Mouse (Mus musculus): Measurements from ENCODE around the gene Cbl. TPM values are rescaled to one million over a fixed set of nuclear protein-coding genes. Genes with fewer than 3 reads are reported as not detected.

The Cbl gene
- polyA plus RNA-seq, 1 experiment from 2014 or later: 15.5 TPM

DNA sequence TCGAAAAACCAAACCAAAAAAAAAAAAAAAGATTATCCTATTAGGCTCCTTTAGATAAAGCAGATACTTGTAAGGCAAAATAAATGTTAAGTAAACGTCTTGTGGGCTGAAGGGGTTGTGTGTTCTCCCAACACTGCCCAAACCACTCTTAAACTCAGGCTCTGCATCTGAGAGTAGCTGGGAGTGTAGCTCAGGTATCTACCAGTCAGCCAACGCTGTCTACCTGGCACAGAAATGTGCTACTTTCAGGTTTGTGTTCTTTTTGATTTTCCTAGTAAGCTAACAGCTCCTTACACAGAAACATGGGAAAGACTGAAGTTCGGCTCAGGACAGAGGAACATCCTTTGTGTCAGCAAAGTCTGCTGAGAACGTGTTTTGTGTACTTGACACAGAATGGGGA is 101.6 kb downstream of the Cbl start:
- 38% methylated on average over 5 of the region's 5 CpGs for WGBS
- H3K9ac ChIP-seq (ENCODE audit: low read length): no peak overlapping the region
- no peak for ATAC-seq (ENCODE audit: low read depth)
- no peak overlapping the region for H3K4me3 ChIP-seq (ENCODE audit: low read length)
- no peaks in the 10 kb centered on the region for H3K9me3 ChIP-seq (ENCODE audit: control insufficient read depth, low read length)
- H3K36me3 ChIP-seq (ENCODE audit: control insufficient read depth, insufficient read depth, low read length): no peaks in the 10 kb centered on the region
- peak overlapping the region; percentile 93 for H3K27ac ChIP-seq (ENCODE audit: low read length)
- peaks cover 58% of the 10 kb centered on the region for H3K4me1 ChIP-seq (replicated peaks; ENCODE audit: control insufficient read depth, insufficient read depth, low read length)
- peaks cover 7% of the 10 kb centered on the region for H3K27me3 ChIP-seq (ENCODE audit: control insufficient read depth, insufficient read depth, low read depth, low read length)
- no peak overlapping the region for H3K4me2 ChIP-seq (ENCODE audit: low read depth, low read length)

DNA sequence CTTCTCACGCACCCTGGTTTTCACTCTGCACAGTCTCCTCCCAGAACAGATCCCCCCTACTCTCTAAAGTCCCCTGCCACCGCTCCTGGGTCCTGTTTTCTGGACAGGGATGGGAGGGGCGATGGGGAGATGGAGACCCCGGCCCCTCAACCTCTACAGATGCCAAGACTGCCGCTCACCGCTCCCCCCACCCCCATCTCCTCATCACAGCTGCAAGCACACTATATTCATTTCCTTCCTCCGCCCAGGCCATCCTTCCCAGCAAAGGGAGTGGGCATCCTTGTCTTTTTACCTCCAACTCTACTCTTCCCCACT is 102.6 kb downstream of the Cbl start:
- peak overlapping the region; percentile 31; the same call in 1 of the 2 replicates for H3K9ac ChIP-seq (ENCODE audit: low read length)
- peaks cover 7% of the 10 kb centered on the region for H3K27me3 ChIP-seq (ENCODE audit: control insufficient read depth, insufficient read depth, low read depth, low read length)
- peaks cover 56% of the 10 kb centered on the region for H3K4me1 ChIP-seq (replicated peaks; ENCODE audit: control insufficient read depth, insufficient read depth, low read length)
- peak overlapping the region; percentile 93 for H3K27ac ChIP-seq (ENCODE audit: low read length)
- H3K9me3 ChIP-seq (ENCODE audit: control insufficient read depth, low read length): no peaks in the 10 kb centered on the region
- 41% methylated on average over 7 of the region's 7 CpGs for WGBS
- ATAC-seq (ENCODE audit: low read depth): no peak
- H3K4me3 ChIP-seq (ENCODE audit: low read length): peak overlapping the region; percentile 19; the same call in 1 of the 2 replicates
- peak overlapping the region; percentile 82 for H3K4me2 ChIP-seq (ENCODE audit: low read depth, low read length)
- no peaks in the 10 kb centered on the region for H3K36me3 ChIP-seq (ENCODE audit: control insufficient read depth, insufficient read depth, low read length)

DNA sequence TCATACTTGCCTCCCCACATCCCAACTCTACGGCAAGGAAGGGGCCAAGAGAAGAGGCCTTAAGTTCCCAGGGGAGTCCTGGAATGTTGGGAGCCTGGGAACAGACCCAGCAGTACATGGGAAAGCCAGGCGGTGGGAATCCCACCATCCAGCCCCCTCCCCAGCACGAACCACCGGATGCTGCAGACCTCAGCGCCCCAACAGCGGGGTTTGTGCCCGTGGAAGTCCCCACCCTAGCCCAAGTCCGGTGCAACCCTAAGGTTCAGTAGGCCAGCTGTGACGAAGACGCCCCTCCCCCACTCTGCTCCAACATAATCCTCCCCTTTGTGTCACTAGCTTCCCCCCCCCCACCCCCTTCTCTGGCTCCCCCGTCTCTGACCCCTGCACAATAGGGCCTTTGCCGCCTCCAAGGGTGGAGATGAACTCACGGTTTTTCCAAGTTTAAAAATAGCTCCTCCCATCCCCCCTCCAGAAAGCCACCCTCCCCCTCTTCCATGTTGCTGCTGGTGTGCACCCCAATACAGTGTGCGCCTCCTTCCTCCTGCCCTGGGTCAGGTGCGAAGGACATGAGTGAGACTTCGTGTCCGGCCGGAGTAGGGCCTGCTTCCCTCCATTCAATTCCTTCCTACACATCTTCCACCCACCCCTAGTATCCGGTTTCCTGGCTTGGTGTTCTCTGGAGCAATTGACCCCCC is 103.1 kb downstream of the Cbl start:
- peak overlapping the region; percentile 70 for H3K9ac ChIP-seq (ENCODE audit: low read length)
- ATAC-seq (ENCODE audit: low read depth): peak; percentile 45
- peak overlapping the region; percentile 50 for H3K4me3 ChIP-seq (ENCODE audit: low read length)
- peaks cover 53% of the 10 kb centered on the region for H3K4me1 ChIP-seq (replicated peaks; ENCODE audit: control insufficient read depth, insufficient read depth, low read length)
- H3K9me3 ChIP-seq (ENCODE audit: control insufficient read depth, low read length): no peaks in the 10 kb centered on the region
- H3K27me3 ChIP-seq (ENCODE audit: control insufficient read depth, insufficient read depth, low read depth, low read length): peaks cover 7% of the 10 kb centered on the region
- 22% methylated on average over 19 of the region's 19 CpGs for WGBS
- peak overlapping the region; percentile 93 for H3K27ac ChIP-seq (ENCODE audit: low read length)
- peak overlapping the region; percentile 82 for H3K4me2 ChIP-seq (ENCODE audit: low read depth, low read length)
- H3K36me3 ChIP-seq (ENCODE audit: control insufficient read depth, insufficient read depth, low read length): no peaks in the 10 kb centered on the region

DNA sequence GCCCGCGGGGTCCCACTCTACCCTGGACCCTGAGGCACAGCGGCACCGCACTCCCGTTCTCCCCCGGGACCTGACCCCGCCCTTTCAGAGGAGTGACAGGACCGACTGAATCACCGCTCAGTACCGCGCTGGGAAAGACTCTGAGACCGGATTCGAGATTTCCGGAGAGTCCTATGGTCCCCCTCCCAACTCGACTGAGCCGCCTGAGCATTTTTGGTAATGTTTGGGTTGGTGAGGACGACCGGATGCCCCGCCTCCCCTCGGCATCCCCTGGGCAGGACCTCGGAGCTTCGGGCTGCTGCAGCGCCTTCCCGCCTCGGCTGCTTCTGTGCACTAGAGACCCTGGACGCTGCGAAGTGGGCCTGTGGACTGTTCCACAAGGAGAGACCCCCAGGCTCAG is 103.8 kb downstream of the Cbl start:
- H3K4me1 ChIP-seq (replicated peaks; ENCODE audit: control insufficient read depth, insufficient read depth, low read length): peaks cover 52% of the 10 kb centered on the region
- H3K36me3 ChIP-seq (ENCODE audit: control insufficient read depth, insufficient read depth, low read length): no peaks in the 10 kb centered on the region
- peak overlapping the region; percentile 82 for H3K4me2 ChIP-seq (ENCODE audit: low read depth, low read length)
- H3K4me3 ChIP-seq (ENCODE audit: low read length): peak overlapping the region; percentile 50
- peak; percentile 74 for ATAC-seq (ENCODE audit: low read depth)
- peak overlapping the region; percentile 70 for H3K9ac ChIP-seq (ENCODE audit: low read length)
- H3K27ac ChIP-seq (ENCODE audit: low read length): peak overlapping the region; percentile 93
- under 1% methylated on average over 27 of the region's 27 CpGs for WGBS
- peaks cover 7% of the 10 kb centered on the region for H3K27me3 ChIP-seq (ENCODE audit: control insufficient read depth, insufficient read depth, low read depth, low read length)
- no peaks in the 10 kb centered on the region for H3K9me3 ChIP-seq (ENCODE audit: control insufficient read depth, low read length)

DNA sequence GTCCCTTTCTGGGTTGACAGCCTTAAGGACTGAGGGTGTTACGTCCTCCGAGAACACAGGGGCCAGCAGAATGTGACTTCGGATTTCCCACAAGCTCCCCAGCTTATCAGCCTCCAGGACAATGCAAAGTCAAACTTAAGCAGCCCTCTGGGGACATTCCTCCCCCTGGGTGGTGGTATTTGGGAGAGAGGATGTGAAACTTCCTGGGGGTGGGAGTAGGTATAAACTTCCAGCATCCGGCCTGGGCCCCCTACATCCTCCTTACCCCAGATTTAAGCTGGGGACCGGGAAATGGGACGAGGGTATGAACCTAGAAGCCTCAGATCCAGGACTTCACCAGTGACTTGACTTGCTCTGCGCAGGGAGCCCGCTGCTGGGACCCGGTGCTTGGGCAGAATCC is 104.2 kb downstream of the Cbl start:
- Histone ChIP-seq H3K27ac (ENCODE audit: low read length) (peak overlapping the region; percentile 93), H3K9ac (ENCODE audit: low read length) (peak overlapping the region; percentile 70), H3K9me3 (ENCODE audit: control insufficient read depth, low read length) (no peaks in the 10 kb centered on the region), H3K4me3 (ENCODE audit: low read length) (peak overlapping the region; percentile 50), H3K4me2 (ENCODE audit: low read depth, low read length) (peak overlapping the region; percentile 82), H3K27me3 (ENCODE audit: control insufficient read depth, insufficient read depth, low read depth, low read length) (peaks cover 7% of the 10 kb centered on the region), H3K4me1 (replicated peaks; ENCODE audit: control insufficient read depth, insufficient read depth, low read length) (peaks cover 51% of the 10 kb centered on the region), H3K36me3 (ENCODE audit: control insufficient read depth, insufficient read depth, low read length) (no peaks in the 10 kb centered on the region)
- ATAC-seq (ENCODE audit: low read depth): peak; percentile 20
- WGBS: 2% methylated on average over 9 of the region's 9 CpGs

DNA sequence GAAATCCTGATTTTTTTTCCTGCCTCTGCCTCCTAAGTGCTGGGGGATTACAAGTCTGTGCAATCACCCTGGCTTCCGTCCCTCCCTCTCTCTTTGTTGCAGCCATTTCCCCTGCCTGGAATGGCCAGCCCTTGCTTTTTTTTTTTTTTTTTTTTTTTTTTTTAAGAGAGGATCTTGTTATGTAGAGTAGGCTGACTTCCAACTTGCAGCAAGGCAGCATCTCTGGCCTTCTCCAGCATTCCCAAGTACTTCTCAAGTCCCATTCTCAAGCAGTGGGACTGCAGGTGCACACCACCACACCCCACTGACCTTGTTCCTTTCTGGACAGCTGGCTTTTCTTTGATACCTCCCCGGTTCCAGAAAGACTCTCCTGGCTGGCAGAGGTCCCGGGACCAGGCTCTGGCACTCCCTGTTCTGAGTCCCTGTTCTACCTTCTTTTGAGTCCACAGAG is 106.5 kb downstream of the Cbl start:
- Histone ChIP-seq H3K4me1 (replicated peaks; ENCODE audit: control insufficient read depth, insufficient read depth, low read length) (peaks cover 39% of the 10 kb centered on the region), H3K4me2 (ENCODE audit: low read depth, low read length) (no peak overlapping the region), H3K4me3 (ENCODE audit: low read length) (no peak overlapping the region), H3K36me3 (ENCODE audit: control insufficient read depth, insufficient read depth, low read length) (no peaks in the 10 kb centered on the region), H3K9me3 (ENCODE audit: control insufficient read depth, low read length) (no peaks in the 10 kb centered on the region), H3K27ac (ENCODE audit: low read length) (peak overlapping the region; percentile 65), H3K27me3 (ENCODE audit: control insufficient read depth, insufficient read depth, low read depth, low read length) (no peaks in the 10 kb centered on the region), H3K9ac (ENCODE audit: low read length) (peak overlapping the region; percentile 35; the same call in 1 of the 2 replicates)
- 38% methylated on average over 3 of the region's 3 CpGs for WGBS
- ATAC-seq (ENCODE audit: low read depth): no peak

DNA sequence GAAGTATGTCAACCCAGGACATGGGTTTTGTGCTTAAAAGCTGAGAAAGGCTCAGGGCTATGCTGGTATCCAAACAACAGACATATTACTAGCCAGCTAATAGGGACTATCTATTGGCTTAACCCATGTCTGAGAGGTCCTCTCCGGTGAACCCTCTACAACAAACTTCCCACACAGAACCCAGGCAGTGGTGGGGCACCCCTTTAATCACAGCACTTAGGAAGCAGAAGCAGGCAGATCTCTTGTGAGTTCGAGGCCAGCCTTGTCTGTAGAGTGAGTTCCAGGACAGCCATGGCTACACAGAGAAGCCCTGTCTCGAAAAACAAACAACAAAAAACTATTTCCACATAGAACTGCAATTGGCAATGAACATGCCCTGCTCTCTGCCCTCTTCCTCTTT is 107.1 kb downstream of the Cbl start:
- no peaks in the 10 kb centered on the region for H3K36me3 ChIP-seq (ENCODE audit: control insufficient read depth, insufficient read depth, low read length)
- 82% methylated on average over 3 of the region's 3 CpGs for WGBS
- H3K4me2 ChIP-seq (ENCODE audit: low read depth, low read length): no peak overlapping the region
- no peak for ATAC-seq (ENCODE audit: low read depth)
- no peak overlapping the region for H3K4me3 ChIP-seq (ENCODE audit: low read length)
- peak overlapping the region; percentile 65; the same call in 1 of the 2 replicates for H3K27ac ChIP-seq (ENCODE audit: low read length)
- H3K27me3 ChIP-seq (ENCODE audit: control insufficient read depth, insufficient read depth, low read depth, low read length): no peaks in the 10 kb centered on the region
- no peaks in the 10 kb centered on the region for H3K9me3 ChIP-seq (ENCODE audit: control insufficient read depth, low read length)
- no peak overlapping the region for H3K9ac ChIP-seq (ENCODE audit: low read length)
- peaks cover 39% of the 10 kb centered on the region for H3K4me1 ChIP-seq (replicated peaks; ENCODE audit: control insufficient read depth, insufficient read depth, low read length)

DNA sequence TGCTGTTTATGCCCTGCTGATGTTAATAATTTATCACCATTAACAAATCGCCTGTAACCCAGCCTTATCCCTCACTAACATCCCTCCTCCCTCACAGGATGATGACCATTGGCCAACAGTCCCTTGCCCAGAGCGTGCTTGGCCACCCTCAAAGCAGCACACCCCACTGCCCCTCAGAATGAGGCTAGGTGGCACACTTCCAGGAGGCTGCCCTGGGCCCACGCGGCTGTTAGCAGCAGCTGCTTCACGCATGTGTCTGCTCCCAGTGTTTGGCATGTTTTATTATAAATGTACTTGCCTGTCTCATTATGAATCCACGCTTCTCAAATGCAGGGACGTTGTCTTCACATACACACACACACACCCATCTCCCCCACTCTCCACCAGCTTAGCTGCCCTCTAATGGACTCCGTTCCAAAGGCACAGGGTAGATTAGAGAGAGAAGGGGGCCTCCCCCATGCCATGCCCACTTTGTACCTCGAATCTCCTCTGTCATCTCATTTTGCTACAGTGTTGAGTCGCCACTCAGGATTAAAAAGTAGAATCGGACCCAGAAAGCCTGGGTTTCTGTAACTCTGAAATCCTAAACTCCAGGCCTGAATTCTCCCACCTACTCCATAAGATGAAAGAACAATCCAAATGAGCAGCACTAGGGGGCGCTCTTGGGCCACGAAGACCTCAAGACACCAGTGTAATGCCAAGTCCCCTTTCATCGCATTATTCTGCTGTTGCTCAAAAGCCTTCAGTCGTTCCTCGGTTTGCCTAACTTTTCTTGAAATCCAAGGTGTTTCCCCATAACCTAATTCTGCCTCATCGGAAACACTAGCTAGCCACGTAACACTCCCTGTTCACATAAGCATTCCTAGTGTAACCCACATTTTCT is 108.1 kb downstream of the Cbl start:
- 18% methylated on average over 18 of the region's 18 CpGs for WGBS
- no peaks in the 10 kb centered on the region for H3K9me3 ChIP-seq (ENCODE audit: control insufficient read depth, low read length)

DNA sequence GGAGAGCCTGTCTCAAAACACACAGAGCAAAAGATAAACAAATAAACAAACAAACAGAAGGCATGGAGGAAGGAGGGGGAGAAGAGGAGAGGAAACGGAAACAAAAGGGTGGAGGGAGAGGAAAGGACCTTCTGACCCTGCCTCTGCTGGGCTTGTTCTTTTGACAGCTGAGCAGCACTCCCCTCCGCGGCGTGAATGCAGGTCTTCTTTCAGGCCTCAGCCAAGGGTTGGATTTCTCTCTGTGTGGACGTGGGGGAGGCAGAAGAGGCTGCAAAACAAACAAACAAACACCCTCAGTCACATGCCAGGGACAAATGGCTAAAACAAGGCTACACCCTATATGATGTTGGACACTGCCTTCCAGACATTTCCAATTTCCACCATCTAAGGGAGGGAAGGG is 108.8 kb downstream of the Cbl start:
- WGBS: 32% methylated on average over 5 of the region's 5 CpGs
- Histone ChIP-seq H3K4me3 (ENCODE audit: low read length) (no peak overlapping the region), H3K9ac (ENCODE audit: low read length) (no peak overlapping the region), H3K36me3 (ENCODE audit: control insufficient read depth, insufficient read depth, low read length) (no peaks in the 10 kb centered on the region), H3K27ac (ENCODE audit: low read length) (no peak overlapping the region), H3K4me2 (ENCODE audit: low read depth, low read length) (no peak overlapping the region), H3K27me3 (ENCODE audit: control insufficient read depth, insufficient read depth, low read depth, low read length) (no peaks in the 10 kb centered on the region), H3K4me1 (replicated peaks; ENCODE audit: control insufficient read depth, insufficient read depth, low read length) (peaks cover 28% of the 10 kb centered on the region), H3K9me3 (ENCODE audit: control insufficient read depth, low read length) (no peaks in the 10 kb centered on the region)
- no peak for ATAC-seq (ENCODE audit: low read depth)

More for the DNA sequence above, 108.1 kb downstream of the Cbl start:
- Histone ChIP-seq H3K36me3 (ENCODE audit: control insufficient read depth, insufficient read depth, low read length) (no peaks in the 10 kb centered on the region), H3K27me3 (ENCODE audit: control insufficient read depth, insufficient read depth, low read depth, low read length) (no peaks in the 10 kb centered on the region), H3K27ac (ENCODE audit: low read length) (0 out of 2 replicates have a peak overlapping the region, but pooled peaks have one; percentile 8), H3K4me2 (ENCODE audit: low read depth, low read length) (0 out of 2 replicates have a peak overlapping the region, but pooled peaks have one; percentile 3), H3K4me1 (replicated peaks; ENCODE audit: control insufficient read depth, insufficient read depth, low read length) (peaks cover 35% of the 10 kb centered on the region), H3K4me3 (ENCODE audit: low read length) (no peak overlapping the region), H3K9ac (ENCODE audit: low read length) (peak overlapping the region; percentile 3; the same call in 1 of the 2 replicates)
- peak; percentile 31; the same call in 1 of the 2 replicates for ATAC-seq (ENCODE audit: low read depth)

Data from lung, embryonic 16.5 days (tissue).